Mouse (Mus musculus) CH12.LX (cell line): Measurements from ENCODE around the gene Pigr. TPM values are rescaled to one million over a fixed set of nuclear protein-coding genes. Genes with fewer than 3 reads are reported as not detected.

Experiments used
- DNase-seq: peaks from one replicate; pipeline ENCODE4 v3.0.0-alpha.2; 2013; ENCODE audit errors: extremely low read depth
- H3K27ac ChIP-seq: 2 replicates; pipeline ENCODE4 v1.5.1; 2012; ENCODE audit warnings: low read depth, mild to moderate bottlenecking, control low read depth, moderate library complexity; ENCODE audit not compliant: insufficient read depth
- H3K27me3 ChIP-seq: replicated peaks from 2 replicates; pipeline ENCODE3; 2012; ENCODE audit warnings: inconsistent platforms
- H3K36me3 ChIP-seq, 2 experiments: replicated peaks in 1 of 2; 2 replicates each; pipeline versions ENCODE3 to v1.6.1; 2012; ENCODE audit warnings: inconsistent platforms in 1 of 2, low read length in 1 of 2, mild to moderate bottlenecking in 1 of 2, mixed read lengths in 1 of 2, moderate library complexity in 1 of 2; ENCODE audit not compliant: control insufficient read depth in 1 of 2, insufficient read depth in 1 of 2
- H3K4me1 ChIP-seq, 2 experiments: 2 replicates each; pipeline ENCODE4 v1.6.1; 2012; ENCODE audit warnings: inconsistent platforms in 1 of 2, moderate library complexity in 1 of 2; ENCODE audit not compliant: insufficient read depth in 2 of 2, control insufficient read depth in 1 of 2
- H3K4me2 ChIP-seq: 2 replicates; pipeline ENCODE4 v1.6.1; 2012; ENCODE audit warnings: low read depth, mild to moderate bottlenecking, control low read depth; ENCODE audit not compliant: poor library complexity, insufficient read depth, severe bottlenecking
- H3K4me3 ChIP-seq, 3 experiments: fragments of 150-350 bp in 1 of 3; sonication (generic) in 1 of 3; replicated peaks in 1 of 3; 2 replicates each; pipeline versions ENCODE3 to v1.5.1; 2011 to 2012; ENCODE audit warnings: low read depth in 2 of 3, low read length in 2 of 3, mild to moderate bottlenecking in 2 of 3, moderate library complexity in 2 of 3, control low read depth in 1 of 3, improper control_type of control experiment in 1 of 3, inconsistent platforms in 1 of 3, mixed read lengths in 1 of 3; ENCODE audit not compliant: poor library complexity in 1 of 3
- H3K79me2 ChIP-seq: replicated peaks from 2 replicates; pipeline ENCODE4 v1.6.1; 2012; ENCODE audit warnings: mild to moderate bottlenecking, moderate library complexity; ENCODE audit not compliant: control insufficient read depth, poor library complexity, insufficient read depth, severe bottlenecking; ENCODE audit errors: extremely low read depth
- H3K9ac ChIP-seq: 2 replicates; pipeline ENCODE4 v1.6.1; 2012; ENCODE audit warnings: low read depth, mild to moderate bottlenecking, control low read depth, moderate library complexity; ENCODE audit not compliant: insufficient read depth
- H3K9me3 ChIP-seq: replicated peaks from 2 replicates; pipeline ENCODE3; 2012; ENCODE audit warnings: low read length, inconsistent platforms, mixed read lengths
- BHLHE40 ChIP-seq: IDR thresholded peaks from 2 replicates; pipeline ENCODE4 v1.6.1; 2011; ENCODE audit warnings: mild to moderate bottlenecking, low read depth, low read length, improper control_type of control experiment
- CHD1 ChIP-seq: IDR thresholded peaks from 2 replicates; pipeline ENCODE4 v1.6.1; 2012; ENCODE audit warnings: low read depth, low read length, improper control_type of control experiment, inconsistent platforms
- CHD2 ChIP-seq: IDR thresholded peaks from 2 replicates; pipeline ENCODE4 v1.6.1; 2011; ENCODE audit warnings: low read length, improper control_type of control experiment
- CTCF ChIP-seq, 2 experiments: IDR thresholded peaks in 1 of 2; conservative IDR thresholded peaks in 1 of 2; 2 replicates each; pipeline ENCODE4 v1.5.1; 2011 to 2012; ENCODE audit warnings: low read depth in 2 of 2, low read length in 2 of 2, improper control_type of control experiment in 1 of 2, inconsistent platforms in 1 of 2, mild to moderate bottlenecking in 1 of 2, moderate library complexity in 1 of 2
- ELF1 ChIP-seq: IDR thresholded peaks from 2 replicates; pipeline ENCODE4 v1.6.1; 2014; ENCODE audit warnings: low read depth, mild to moderate bottlenecking, inconsistent platforms, low read length, improper control_type of control experiment
- ETS1 ChIP-seq: conservative IDR thresholded peaks from 2 replicates; pipeline ENCODE4 v1.6.1; 2012; ENCODE audit warnings: low read depth, mild to moderate bottlenecking, inconsistent platforms, low read length, improper control_type of control experiment, moderate library complexity
- HCFC1 ChIP-seq: IDR thresholded peaks from 2 replicates; pipeline ENCODE4 v1.6.1; 2012; ENCODE audit warnings: low read depth, mild to moderate bottlenecking, inconsistent platforms, low read length, improper control_type of control experiment
- JUND ChIP-seq: conservative IDR thresholded peaks from 2 replicates; pipeline ENCODE4 v1.6.1; 2011; ENCODE audit warnings: low read depth, low read length, improper control_type of control experiment
- MAX ChIP-seq: IDR thresholded peaks from 2 replicates; pipeline ENCODE4 v1.6.1; 2011; ENCODE audit warnings: low read length, improper control_type of control experiment
- MAZ ChIP-seq: IDR thresholded peaks from 2 replicates; pipeline ENCODE4 v1.6.1; 2012; ENCODE audit warnings: low read depth, mild to moderate bottlenecking, inconsistent platforms, low read length, improper control_type of control experiment, moderate library complexity
- MXI1 ChIP-seq: IDR thresholded peaks from 2 replicates; pipeline ENCODE4 v1.6.1; 2011; ENCODE audit warnings: mild to moderate bottlenecking, low read depth, low read length, improper control_type of control experiment
- MYC ChIP-seq: IDR thresholded peaks from 2 replicates; pipeline ENCODE4 v1.6.1; 2011; ENCODE audit warnings: low read depth, mild to moderate bottlenecking, improper control_type of control experiment, low read length
- PAX5 ChIP-seq: IDR thresholded peaks from 2 replicates; pipeline ENCODE4 v1.6.1; 2012; ENCODE audit warnings: low read length, inconsistent platforms, mixed read lengths
- RAD21 ChIP-seq: IDR thresholded peaks from 2 replicates; pipeline ENCODE4 v1.6.1; 2011; ENCODE audit warnings: low read depth, mild to moderate bottlenecking, low read length, improper control_type of control experiment, moderate library complexity
- RCOR1 ChIP-seq: conservative IDR thresholded peaks from 2 replicates; pipeline ENCODE4 v1.6.1; 2012; ENCODE audit warnings: low read depth, mild to moderate bottlenecking, inconsistent platforms, low read length, improper control_type of control experiment
- SIN3A ChIP-seq: IDR thresholded peaks from 2 replicates; pipeline ENCODE4 v1.6.1; 2012; ENCODE audit warnings: low read length, improper control_type of control experiment, inconsistent platforms
- SMC3 ChIP-seq: IDR thresholded peaks from 2 replicates; pipeline ENCODE4 v1.6.1; 2011; ENCODE audit warnings: low read depth, low read length, improper control_type of control experiment
- USF2 ChIP-seq: conservative IDR thresholded peaks from 2 replicates; pipeline ENCODE4 v1.6.1; 2011; ENCODE audit warnings: low read depth, low read length, improper control_type of control experiment
- ZC3H11A ChIP-seq: IDR thresholded peaks from 2 replicates; pipeline ENCODE4 v1.6.1; 2012; ENCODE audit warnings: low read depth, mild to moderate bottlenecking, inconsistent platforms, low read length, improper control_type of control experiment
- ZKSCAN1 ChIP-seq: IDR thresholded peaks from 2 replicates; pipeline ENCODE4 v1.6.1; 2012; ENCODE audit warnings: low read depth, inconsistent platforms, low read length, improper control_type of control experiment, borderline replicate concordance
- ZMIZ1 ChIP-seq: IDR thresholded peaks from 2 replicates; pipeline ENCODE4 v1.6.1; 2012; ENCODE audit warnings: low read depth, mild to moderate bottlenecking, inconsistent platforms, low read length, improper control_type of control experiment
- ZNF384 ChIP-seq: IDR thresholded peaks from 2 replicates; pipeline ENCODE4 v1.6.1; 2012; ENCODE audit warnings: low read depth, low read length, improper control_type of control experiment, inconsistent platforms
- dilution Hi-C: fragments of 300-500 bp; cut with MboI; formaldehyde crosslinking; loops from 2 replicates; pipeline ENCODE4 v1.14.3; 2020; ENCODE audit warnings: low sequenced_read_pairs; ENCODE audit not compliant: extremely low pct_unique_long_range_greater_than_20kb, extremely low pct_ligation_motif_present
- in situ Hi-C: fragments of 300-500 bp; cut with MboI; formaldehyde crosslinking; loops from 3 replicates; pipeline ENCODE4 v1.14.3; 2019; ENCODE audit warnings: low sequenced_read_pairs, low pct_ligation_motif_present, low pct_unique_long_range_greater_than_20kb, mixed read lengths
- polyA plus RNA-seq: library from polyadenylated mRNA; unstranded; fragments of >175 nt; gene quantifications from 2 replicates; pipeline ENCODE4 v1.2.1, GENCODE M21; 2012; ENCODE audit warnings: low read depth; ENCODE audit not compliant: insufficient read length
- total RNA-seq, 2 experiments: library from RNA; depleted of rRNA; stranded (reverse); fragments of 300-350 nt in 1 of 2; fragments of >200 nt in 1 of 2; gene quantifications; 2 replicates each; pipeline ENCODE4 v1.2.3; 2012 to 2014

The Pigr gene
- total and polyA plus RNA-seq, 3 experiments, result 0.04 to 0.21 TPM; not detected in 1

- TF ChIP-seq MXI1, result no peak
These were observed 25.9 kb upstream of the Pigr start, which contains the start of gene Fcamr (continued) for GRCm38 (mm10) chr1:130800602-130801001.

GRCm38 (mm10) chr1:130801511-130801910, 25.0 kb upstream of the Pigr start:
- no peak for DNase-seq
- Histone ChIP-seq H3K9ac (no peak overlapping the region), H3K27ac (no peak overlapping the region), H3K27me3 (peaks cover 1% of the 10 kb centered on the region), H3K36me3 (no peaks in the 10 kb centered on the region), H3K4me1 (peaks cover 5 to 44% of the 10 kb centered on the region in 2 experiments), H3K79me2 (no peaks in the 10 kb centered on the region), H3K4me3 (no peak overlapping the region), H3K4me2 (no peak overlapping the region), H3K9me3 (no peaks in the 10 kb centered on the region)
- TF ChIP-seq MXI1, result no peak
- in situ Hi-C loops (no loop called here), dilution Hi-C loops (no loop called here)

GRCm38 (mm10) chr1:130802976-130803375, 23.5 kb upstream of the Pigr start:
- DNase-seq, result no peak
- in situ Hi-C loops, result no loop called here
- Histone ChIP-seq H3K4me2 (no peak overlapping the region), H3K4me3 (no peak overlapping the region), H3K27me3 (peaks cover 1% of the 10 kb centered on the region), H3K9ac (no peak overlapping the region), H3K4me1 (peaks cover 5 to 32% of the 10 kb centered on the region in 2 experiments), H3K36me3 (no peaks in the 10 kb centered on the region), H3K79me2 (no peaks in the 10 kb centered on the region), H3K27ac (no peak overlapping the region), H3K9me3 (no peaks in the 10 kb centered on the region)
- TF ChIP-seq MAZ (no peak), MXI1 (no peak), MYC (no peak), CTCF (conservative IDR thresholded peaks at IDR 0.05 in 1 of 2, IDR thresholded peaks at IDR 0.05 in 1 of 2; ENCODE audit: low read depth in 2 of 2, low read length in 2 of 2) (no peak), RCOR1 (no peak), SIN3A (no peak), ZMIZ1 (no peak), PAX5 (no peak), SMC3 (no peak), BHLHE40 (no peak), CHD1 (no peak), USF2 (no peak), ELF1 (no peak)
- dilution Hi-C loops, result no loop called here

GRCm38 (mm10) chr1:130804279-130804678, 22.2 kb upstream of the Pigr start:
- H3K4me3 ChIP-seq, result no peak overlapping the region
- H3K4me2 ChIP-seq, result no peak overlapping the region
- in situ Hi-C loops (no loop called here), dilution Hi-C loops (no loop called here)
- H3K27me3 ChIP-seq, result peaks cover 1% of the 10 kb centered on the region
- no peaks in the 10 kb centered on the region for H3K79me2 ChIP-seq
- H3K9me3 ChIP-seq, result no peaks in the 10 kb centered on the region
- no peak overlapping the region for H3K9ac ChIP-seq
- no peak for DNase-seq
- no peaks in the 10 kb centered on the region for H3K36me3 ChIP-seq
- H3K27ac ChIP-seq, result no peak overlapping the region
- peaks cover 5 to 19% of the 10 kb centered on the region in 2 experiments for H3K4me1 ChIP-seq
- no peak for TF ChIP-seq JUND
- no peak for TF ChIP-seq USF2
- no peak for TF ChIP-seq RAD21
- TF ChIP-seq CHD1, result no peak
- TF ChIP-seq ZNF384, result no peak
- no peak for TF ChIP-seq ETS1
- TF ChIP-seq ZC3H11A, result no peak
- TF ChIP-seq PAX5, result no peak
- TF ChIP-seq RCOR1, result no peak
- no peak for TF ChIP-seq HCFC1
- no peak for TF ChIP-seq CHD2
- TF ChIP-seq ZKSCAN1, result no peak
- no peak for TF ChIP-seq SMC3
- TF ChIP-seq MAX, result no peak
